Mouse (Mus musculus) heart, postnatal 4 days (tissue): ENCODE data around the gene Gpr62. TPM values are rescaled to one million over a fixed set of nuclear protein-coding genes. Genes with fewer than 3 reads are reported as not detected.

Source experiments
- DNase-seq: peaks from one replicate; pipeline ENCODE4 v3.0.0; 2021
- total RNA-seq, 2 experiments: library from RNA; stranded (reverse); gene quantifications; 2 replicates each; pipeline ENCODE4 v1.2.3; 2021

The Gpr62 gene
- total RNA-seq, 2 experiments from 2014 or later = 0.14 TPM; not detected in 1

DNA sequence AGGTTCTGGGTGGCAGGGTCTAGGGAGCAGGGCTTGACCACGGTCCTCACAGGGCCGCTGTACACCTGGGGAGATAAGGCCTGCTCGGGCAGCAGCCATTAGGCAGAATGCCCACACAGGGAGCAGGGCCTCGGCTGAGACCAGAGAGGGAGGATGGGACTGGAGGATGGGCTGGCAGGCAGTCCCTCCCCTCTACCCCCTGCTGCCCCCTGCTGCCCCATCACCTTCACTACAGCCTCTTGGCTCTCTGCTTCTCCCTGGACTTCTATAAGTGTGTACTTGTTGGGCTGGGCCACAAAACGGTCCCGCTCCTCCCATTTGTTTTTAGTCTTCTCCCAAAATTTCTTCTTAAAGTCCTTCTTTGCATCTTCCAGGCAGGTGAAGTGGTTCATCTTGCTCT, 8.7 kb upstream of the Gpr62 start:
- peak; percentile 86 for DNase-seq

DNA sequence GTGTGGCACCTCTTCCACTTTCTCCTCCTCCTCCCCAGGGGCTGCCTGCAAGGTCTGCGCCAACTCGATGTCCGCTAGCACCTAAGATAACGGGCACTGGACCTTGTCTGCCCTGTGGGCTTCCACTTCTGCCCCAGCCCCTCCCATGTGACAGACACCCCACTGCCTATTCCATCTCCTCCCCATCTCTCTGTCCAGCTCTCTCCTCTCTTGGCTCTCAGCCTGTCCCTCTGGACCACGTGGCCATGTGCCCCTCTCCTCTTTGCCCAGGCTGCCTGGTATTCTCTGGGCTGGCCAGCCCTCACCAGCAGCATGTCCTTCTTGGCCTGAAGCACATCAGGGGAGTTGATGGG, 8.0 kb upstream of the Gpr62 start:
- DNase-seq = no peak

DNA sequence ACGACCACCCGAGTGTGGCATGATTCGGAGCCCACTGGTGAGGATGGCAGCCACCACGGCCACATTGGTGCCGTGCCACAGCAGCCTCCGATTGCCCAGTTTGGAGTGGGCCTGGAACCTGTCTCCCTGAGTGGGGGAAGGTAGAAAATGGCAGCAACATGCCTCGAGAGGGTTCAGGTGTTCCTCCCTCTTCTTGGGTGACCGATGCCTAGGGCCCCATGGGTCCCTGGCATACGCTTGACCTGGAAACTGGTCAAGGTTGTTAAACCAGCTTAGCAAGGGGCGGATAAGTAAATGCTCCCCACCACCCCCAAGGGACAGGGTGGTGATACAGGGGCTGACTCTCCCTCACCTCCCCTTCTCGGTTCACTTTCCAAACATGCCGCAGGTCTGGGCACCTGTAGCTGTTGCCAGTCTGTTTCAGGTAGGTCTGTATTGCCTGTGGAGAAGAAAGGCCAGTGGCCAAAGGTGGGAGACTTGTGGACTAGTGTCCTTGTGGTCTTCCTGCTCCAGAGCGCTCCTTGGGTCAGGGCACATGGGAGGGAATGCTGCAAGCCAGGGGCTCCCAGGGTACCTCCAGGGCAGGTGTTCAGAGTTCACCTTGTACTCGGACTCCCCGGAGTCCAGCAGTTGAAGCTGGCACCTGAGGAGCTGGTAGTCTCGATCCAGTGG, 7.5 kb upstream of the Gpr62 start:
- DNase-seq = no peak

DNA sequence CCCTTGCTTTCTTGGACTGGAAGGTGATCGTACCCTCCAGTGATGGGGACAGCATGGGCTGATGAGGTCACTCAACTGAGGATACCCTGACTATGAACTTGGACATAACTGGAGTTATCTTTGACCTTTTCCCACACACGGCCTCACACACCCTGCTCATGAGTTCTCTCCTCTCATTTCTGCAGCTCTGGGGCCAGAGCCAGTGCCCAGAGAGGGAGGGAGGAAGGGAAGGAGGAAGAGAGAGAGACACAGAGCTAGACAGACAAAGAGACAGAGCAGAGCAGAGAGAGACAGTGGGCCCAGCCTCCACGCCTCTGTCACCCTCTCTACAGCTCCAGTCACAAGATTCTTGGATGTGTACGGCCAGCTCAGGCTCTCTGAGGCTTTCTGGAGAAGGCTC, 6.6 kb upstream of the Gpr62 start:
- no peak for DNase-seq

DNA sequence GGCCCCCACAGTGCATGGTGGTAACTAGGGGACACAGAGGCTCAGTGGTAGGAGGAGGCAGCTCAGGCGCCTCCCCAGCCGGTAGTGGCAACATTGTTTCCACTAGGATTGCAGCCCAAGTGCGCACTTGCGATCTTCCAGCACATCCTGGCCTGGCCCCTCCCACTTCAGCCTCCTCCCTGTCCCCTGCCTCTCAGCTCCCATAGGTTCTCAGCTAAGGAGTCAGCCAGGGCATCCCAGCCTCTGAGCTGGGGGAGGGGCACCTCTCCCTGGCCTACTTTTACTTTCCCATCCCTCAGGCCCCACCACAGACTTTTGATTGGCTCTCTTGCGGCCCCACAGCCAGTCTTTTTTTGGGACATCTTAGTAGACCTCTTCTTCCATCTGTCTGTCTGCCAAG, 6.2 kb upstream of the Gpr62 start:
- DNase-seq = peak; percentile 75

DNA sequence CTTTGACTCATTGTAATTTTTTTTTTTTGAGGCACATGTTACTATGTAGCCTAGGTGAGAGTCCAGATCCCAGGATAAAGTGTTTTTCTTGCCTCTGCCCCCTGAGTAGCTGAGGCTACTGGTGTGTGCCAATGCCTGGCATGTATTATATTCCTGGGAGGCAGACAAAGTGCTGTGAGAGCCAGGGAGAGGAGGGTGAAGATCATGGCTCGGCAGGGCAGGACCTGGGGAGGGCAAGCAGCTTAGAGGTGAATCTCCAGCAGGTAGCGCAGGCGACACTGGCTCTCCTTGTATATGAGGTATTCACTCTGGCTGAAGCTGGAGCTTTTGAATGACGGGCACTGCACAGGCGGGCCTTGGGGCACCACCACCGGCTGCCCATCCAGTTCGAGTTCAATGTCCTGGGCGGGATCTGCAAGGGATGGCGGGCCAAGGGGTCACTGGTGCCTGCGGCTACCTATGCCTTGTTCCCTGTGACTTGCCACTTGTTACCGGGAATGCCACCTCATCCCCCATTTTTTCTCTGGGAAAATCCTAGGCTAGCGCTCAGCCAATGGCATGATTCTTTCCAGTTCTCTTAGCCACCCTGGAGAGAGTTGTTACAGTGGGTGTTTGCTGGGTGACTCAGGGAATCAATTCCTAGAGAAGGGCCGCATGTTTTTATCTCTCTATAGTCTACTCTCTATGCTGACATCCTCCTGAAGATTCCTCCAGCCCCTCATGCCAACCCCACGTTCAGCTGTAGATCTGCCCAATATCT, 5.4 kb upstream of the Gpr62 start:
- no peak for DNase-seq

DNA sequence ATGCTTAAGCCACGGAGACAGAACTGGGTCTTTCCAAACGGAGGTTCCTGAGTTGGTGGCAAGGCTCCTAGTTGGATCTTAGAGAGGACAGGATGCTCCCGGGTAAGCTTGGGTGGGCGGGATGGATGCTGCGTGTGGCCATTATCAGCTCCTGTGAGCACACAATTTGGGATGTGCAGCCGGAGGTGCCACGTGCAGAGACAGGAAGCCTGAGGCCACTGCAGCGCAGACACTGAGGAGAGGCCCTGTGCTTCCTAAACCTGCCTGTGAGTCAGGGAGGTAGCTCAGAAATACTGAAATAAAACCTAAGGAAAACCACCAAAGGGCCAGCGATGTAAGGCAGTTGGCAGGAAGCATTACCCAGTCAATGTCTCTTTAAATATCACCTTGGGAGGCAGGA, 4.0 kb upstream of the Gpr62 start:
- DNase-seq = no peak

DNA sequence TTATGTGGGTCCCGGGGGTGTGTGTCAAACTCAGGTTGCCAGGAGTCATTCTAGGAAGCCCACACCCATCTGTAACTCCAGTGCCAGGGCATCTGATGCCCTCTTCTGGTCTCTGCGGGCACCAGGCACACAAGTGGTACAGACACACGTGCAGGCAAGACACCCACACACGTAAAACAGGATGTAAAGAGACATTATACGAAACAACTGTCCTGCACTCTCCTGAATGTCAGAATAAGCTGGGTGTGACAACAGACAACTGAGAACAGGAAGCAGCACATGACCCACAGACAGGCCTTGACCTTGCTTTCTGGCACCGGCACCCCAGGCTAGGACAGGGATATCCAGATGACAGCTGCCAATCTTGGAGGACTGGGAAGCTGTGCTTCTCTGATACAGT, 3.6 kb upstream of the Gpr62 start:
- DNase-seq = no peak

DNA sequence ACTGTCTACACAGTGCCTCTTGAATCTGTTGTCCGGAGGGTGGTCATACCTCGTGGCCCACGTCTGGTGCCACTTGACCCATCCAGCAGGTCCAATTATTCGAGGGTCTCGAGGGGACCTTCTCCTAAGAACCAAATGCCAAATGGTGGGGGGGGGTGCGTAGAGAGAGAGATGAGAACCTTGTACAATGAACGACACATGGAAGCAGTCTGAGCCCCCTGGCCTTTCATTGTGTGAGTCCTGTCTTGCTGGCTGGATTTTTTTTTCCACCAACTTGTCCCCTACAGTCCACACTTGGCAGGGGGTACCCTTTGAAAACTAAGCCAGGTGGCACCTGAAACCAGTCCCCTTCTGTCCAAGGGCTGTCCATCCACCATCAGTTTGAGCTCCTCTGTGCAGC, 2.0 kb upstream of the Gpr62 start:
- DNase-seq = no peak

DNA sequence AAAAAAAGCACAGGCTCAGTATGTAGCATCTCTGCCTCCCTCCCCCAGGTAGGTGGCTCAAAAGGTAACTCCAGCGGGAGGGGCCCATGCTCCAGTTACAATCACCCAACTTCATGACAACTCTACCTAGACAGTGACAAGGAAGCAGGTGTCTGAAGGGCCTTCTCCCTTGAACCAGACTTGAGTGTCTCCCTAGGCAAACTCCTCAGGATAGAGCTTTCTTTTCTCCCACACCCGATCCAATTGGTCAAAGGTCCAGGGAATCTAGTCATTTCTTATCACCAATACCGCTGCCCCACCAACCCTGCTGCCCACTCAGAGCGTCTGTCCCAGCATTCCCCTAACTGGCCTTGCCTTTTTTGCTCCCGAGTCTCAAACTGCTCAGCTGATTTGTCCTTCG, 983 bp upstream of the Gpr62 start:
- DNase-seq = no peak

DNA sequence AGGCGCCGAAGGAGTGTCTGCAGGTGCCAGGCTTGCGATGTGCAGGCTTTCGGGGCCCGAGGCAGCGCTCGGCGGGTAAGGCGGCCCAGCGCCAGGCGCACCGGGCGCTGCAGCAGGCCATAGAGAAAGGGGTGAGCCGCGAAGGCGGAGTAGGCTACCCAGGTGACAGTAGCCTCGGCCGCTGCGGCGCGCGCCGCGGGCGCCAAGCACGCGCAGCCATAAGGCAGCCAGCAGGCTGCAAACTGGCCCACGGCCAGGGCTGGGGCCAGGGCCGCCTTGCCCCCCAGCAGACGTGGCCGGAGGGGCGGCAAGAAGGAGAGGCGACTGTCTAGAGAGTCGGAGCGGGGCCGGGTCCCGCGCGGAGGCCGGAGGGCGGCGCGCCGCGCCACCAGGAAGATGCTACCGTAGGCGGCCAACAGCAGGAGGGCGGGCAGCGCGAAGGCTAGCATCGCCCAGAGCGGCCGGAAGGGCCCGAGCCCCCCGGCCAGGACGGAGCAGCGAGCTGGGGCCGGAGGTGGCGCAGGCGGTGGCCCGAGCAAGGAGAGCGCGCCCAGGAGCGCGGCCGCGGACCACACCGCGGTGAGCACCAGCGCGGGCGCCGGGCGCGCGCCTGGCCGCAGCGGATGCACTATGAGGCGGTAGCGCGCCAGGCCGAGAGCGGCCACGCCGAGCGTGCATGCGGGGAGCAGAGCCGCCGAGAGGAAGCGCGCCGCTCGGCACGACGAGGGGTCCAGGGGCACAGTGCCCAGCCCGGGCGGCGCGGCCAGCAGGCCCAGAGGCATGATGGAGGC, 792 bp downstream of the Gpr62 start:
- DNase-seq = peak; percentile 68

DNA sequence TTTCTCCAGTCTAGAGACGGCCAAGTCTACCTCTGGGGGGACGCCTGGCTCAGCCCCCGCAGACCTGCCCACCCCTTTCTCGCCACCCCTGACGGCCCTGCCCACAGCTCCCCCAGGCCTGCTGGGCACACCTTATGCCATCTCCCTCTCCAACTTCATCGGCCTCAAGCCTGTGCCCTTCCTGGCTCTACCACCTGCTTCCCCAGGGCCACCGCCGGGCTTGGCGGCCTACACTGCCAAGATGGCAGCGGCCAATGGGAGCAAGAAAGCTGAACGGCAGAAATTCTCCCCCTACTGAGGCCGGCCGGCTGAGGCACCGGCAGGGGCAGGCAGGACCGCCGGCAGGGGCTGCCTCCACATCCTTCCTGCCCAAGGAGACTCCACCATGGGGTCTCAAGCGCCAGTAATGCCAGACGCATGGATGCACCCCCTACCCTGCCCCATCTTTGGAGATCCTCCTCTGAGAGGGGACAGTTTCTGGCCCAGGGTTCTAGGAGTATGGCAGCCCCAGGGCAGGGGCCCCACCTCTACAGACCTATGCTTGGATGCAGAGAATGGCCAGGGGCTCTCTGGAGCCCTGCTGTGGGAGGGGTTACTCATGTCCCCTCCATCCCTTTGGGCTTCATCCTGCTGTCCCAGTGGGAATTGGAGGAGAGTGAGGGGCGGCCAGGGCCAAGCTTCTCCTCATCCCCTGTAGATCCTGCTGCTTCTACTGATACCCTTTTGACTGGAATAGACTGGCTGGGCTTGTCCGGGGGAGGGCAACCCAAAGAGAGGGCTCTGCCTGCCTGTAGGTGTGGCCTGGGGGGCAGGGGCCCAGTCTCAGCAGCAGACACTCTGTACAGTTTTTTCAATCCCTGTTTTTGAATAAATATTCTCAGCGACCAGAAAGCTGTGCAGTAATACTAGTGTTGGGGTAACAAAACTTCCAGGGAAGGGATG, 2.3 kb downstream of the Gpr62 start:
- DNase-seq = no peak

DNA sequence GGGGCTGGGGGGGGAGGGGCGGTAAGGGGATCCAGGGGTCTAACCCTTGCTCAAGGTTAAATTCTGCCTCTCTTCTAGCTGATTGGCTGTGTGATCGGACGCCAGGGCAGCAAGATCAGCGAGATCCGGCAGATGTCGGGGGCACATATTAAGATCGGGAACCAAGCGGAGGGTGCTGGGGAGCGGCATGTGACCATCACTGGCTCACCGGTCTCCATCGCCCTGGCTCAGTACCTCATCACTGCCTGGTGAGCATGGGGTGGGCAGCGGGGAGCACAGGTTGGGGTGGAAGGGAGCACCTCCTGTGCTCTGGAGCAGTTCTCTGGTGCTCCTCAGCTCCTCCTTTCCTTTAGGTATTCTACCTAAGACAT, 3.3 kb downstream of the Gpr62 start:
- no peak for DNase-seq

DNA sequence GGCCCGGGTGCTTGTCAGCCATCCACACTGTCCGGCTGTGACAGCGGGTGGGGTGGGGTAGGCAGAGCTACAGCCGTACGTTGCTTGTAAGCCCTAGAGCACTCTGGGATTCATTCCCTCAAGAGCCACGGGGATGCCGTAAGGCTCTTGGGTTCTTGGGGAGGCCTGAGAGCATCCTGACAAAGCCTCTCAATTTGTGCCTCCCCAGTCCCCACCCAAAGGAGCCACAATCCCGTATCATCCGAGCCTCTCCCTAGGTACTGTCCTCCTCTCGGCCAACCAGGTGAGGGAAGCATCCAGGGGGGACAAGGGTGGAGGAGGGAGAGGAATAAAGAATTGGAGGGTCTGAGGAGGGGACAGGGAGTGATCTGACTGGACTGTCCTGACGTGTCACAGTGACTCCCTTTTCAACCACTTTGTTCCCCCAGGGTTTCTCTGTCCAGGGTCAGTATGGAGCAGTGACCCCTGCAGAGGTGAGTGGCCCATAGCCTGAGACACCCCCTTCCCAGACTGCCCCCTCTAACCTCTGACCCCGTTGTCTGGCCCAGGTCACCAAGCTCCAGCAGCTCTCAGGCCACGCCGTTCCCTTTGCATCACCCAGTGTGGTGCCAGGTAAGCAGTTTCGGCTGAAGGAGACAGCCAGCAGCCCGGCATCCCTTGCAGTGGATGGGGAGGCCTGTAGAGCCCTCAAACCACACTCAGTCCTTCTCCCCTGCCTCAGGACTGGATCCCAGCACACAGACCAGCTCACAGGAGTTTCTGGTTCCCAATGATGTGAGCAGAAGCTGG, 3.9 kb downstream of the Gpr62 start:
- no peak for DNase-seq

DNA sequence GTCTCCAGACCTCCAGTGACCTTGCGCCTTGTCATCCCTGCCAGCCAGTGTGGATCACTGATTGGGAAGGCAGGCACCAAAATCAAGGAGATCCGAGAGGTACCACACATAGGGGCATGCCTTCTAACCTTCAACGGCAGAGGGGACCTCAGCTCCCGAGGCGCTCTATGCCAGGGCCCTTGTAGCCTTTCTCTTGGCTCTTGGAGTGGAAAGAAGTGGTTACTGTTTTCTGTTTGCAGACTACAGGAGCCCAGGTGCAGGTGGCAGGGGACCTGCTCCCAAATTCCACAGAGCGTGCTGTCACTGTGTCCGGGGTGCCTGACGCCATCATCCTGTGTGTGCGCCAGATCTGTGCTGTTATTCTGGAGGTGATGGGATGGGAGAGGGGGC, 4.7 kb downstream of the Gpr62 start:
- no peak for DNase-seq

DNA sequence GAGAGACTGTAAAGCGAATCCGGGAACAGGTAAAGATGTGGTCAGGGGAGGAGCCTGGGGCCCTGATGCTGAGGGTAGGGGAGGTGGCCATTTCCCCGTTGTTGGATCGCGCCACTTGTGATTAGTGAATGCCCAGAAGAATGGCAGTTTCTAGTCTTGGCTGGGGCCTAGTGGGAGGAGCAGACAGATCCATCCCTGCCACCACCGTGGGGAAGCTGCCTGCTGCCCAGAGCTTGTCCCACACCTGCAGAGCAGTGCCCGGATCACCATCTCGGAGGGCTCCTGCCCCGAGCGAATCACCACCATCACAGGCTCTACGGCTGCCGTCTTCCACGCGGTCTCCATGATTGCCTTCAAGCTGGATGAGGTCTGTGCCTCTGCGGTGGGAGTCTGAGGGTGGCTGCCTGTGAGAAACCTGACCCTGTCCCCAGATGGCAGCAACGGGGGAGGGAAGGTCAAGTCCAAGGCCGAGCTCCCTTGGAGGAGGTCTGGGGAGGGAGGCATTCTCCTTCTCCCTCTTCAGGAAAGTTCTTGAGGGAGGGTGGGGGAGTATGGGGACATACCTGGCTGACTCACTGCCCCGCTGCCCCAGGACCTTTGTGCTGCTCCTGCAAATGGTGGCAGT, 5.2 kb downstream of the Gpr62 start:
- DNase-seq = no peak

DNA sequence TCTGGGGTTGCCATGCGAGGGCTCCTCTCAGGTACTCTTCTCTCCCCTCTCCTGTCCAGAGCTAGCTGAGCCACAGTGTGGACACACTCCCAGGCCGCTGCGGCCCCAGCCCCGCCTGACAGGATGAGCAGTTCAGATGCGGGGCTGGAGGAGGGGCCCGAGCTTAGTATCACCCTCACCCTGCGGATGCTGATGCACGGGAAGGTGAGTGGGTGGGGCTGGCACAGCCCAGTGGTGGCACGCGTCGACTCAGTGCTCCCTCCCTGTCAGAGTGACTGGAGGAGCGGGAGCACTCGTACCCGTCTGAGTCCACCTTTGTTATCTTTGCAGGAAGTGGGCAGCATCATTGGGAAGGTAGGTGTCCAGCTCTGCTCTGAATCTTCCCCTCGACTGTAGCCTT, 5.8 kb downstream of the Gpr62 start:
- no peak for DNase-seq

DNA sequence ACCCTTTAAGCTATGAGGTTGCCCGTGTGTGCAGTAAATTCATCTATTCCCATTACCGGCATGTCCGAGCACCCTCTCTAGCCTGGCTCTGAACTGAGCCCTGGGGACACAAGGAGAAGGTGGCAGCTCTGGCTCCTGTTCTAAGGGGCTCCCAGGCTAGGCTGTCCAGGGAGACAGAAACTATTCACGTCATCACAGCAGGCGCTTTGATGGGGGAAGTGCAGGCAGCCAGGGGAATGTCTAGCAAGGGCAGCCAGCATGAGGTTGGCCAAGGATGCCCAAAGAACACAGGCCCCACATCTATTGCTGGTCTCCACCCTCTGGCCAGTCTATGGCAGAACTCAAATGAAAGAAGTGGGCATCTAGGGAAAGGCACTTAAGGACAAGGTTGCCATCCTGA, 7.8 kb downstream of the Gpr62 start:
- DNase-seq = peak; percentile 44

DNA sequence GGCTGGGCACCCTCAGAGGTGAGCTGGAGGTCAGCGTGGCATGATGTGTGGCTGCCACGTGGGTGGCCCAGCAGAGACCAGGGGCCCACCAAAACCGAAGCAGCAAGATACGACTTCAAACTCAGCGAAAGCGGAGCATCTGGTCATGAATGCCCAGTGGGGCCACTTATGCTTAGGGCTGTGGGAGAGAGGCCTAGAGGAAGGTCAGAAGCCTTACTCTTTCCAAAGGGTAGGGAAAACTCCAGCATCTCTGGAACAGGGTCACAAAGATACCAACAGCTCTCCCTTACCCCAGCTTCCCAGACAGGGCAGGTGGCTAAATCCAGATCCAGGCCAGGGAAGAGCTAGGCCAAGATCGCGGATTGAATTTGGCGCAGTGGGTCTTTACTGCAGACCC, 8.6 kb downstream of the Gpr62 start:
- no peak for DNase-seq

DNA sequence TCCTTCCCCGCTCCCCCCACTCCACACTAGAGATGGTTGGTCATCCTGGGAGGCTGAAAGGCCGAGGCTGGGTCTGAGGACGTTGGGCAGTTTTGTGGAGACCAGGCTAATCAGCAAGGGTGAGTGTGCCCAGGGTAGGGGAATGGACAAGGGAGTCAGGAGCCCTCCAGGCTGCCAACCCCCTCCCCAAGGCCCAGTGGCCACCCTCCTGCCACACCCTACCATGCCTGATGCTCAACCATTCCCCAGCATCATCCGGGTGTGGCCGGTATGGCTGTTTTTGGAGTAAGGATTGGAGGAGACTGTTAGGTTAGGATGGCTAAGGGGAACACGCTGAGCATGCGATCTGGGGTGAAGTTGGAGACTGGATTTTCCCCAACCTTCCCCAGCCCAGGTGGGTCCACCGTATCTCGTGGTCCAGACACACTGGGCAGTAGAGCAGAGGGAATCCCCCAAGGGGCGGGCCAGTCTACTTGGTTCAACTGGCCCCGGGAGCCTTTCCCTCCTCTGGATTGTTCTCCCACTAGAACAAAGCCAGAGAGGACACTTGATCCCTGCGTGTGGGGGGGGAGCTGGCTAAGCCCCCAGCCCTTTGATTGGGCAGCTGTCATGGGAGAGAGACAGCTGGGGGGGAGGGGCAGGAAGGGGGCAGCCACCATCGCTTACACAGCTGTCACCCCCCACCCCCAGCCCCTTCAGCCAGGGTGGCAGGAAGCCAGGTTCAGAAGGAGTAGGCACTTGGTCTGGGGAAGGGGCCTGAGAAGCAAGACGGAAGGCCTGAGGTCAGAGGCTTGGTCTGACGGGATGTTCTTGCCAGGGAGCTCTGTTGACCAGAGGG, 9.2 kb downstream of the Gpr62 start:
- DNase-seq = peak; percentile 40
